Mouse (Mus musculus) embryonic fibroblast, embryonic 13.5 days (primary cell): Measurements from ENCODE around the gene Lrriq4.
A peak's percentile ranks its signal among the peaks of the same experiment; 100 is the strongest.

ENCODE experiments used
- CTCF ChIP-seq: IDR thresholded peaks from 2 replicates; pipeline ENCODE4 v1.5.1; 2011; ENCODE audit warnings: mild to moderate bottlenecking, control low read depth, low read length, moderate library complexity, borderline replicate concordance; ENCODE audit not compliant: insufficient read depth
- POLR2A ChIP-seq: IDR thresholded peaks from 2 replicates; pipeline ENCODE4 v1.6.1; 2011; ENCODE audit warnings: low read depth, mild to moderate bottlenecking, control low read depth, low read length, moderate library complexity

GRCm38 (mm10) chr3:30602065-30602739, 42.1 kb upstream of the Lrriq4 start, which contains the start of gene Mynn:
- no peak for TF ChIP-seq CTCF
- peak; percentile 84 for TF ChIP-seq POLR2A
